Mouse (Mus musculus): ENCODE measurements at regions not wholly inside any gene's neighbourhood (a gene's known extent, or its start where the extent isn't known, plus 50 kb on each side); places are given as distances from the start of the nearest gene placed in this dataset. TPM values are rescaled to one million over a fixed set of nuclear protein-coding genes. Genes with fewer than 3 reads are reported as not detected.
"Not testable (repeated sequence)": the region's sequence is repeated elsewhere in the genome, so short reads cannot be mapped to it uniquely, and the experiment has no call there.

DNA sequence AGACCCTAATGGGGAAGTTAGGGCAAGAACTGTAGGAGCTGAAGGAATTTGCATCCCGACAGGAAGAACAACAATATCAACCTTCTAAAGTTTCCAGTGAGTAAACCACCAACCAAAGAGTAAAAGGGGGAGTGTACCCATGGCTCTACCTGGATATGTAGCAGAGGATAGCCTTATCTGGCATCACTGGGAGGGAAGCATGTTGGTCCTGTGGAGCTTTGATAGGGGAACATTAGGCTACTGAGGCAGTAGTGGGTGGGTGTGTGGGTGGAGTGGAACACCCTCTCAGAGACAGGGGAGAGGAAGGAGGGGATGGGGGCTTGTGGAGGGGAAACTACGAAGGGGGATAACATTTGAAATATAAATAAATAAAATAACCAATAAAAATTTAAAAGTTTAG lies 111.4 kb upstream of the Klhl1 start:
- Histone ChIP-seq H3K36me3 (ENCODE audit: control insufficient read depth, insufficient read depth, low read length) (no peaks in the 10 kb centered on the region), H3K27ac (replicated peaks) (no peak overlapping the region)
- ATAC-seq (ENCODE audit: low FRiP score, low TSS enrichment) = no peak

DNA sequence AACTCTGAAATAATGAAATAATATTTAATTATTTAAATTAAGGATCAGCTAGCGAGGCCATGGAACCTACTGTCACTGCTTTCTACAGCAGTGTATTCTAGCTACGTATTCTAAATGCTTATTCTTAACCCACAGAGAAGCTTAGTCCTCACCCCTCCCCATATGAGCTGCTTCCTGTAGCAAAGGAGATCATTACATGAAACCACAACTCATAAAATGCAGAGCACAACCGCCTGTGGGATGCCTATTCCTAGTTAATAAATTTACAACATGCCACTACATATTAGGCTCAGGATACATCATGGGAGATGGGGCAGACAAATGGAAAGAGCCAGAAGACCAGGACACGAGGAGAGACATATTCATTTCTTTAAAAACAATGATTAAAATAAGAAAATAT lies 87.8 kb upstream of the Klhl1 start:
- WGBS = 79% methylated on average over 4 of the region's 4 CpGs

More for the DNA sequence above, 111.4 kb upstream of the Klhl1 start:
- DNase-seq (ENCODE audit: low spot score) = no peak
- WGBS = 79% methylated on average over 2 of the region's 2 CpGs
- Histone ChIP-seq H3K4me3 (ENCODE audit: low read depth, low read length) (no peak overlapping the region), H3K4me2 (replicated peaks; ENCODE audit: low read depth) (no peak overlapping the region), H3K9ac (ENCODE audit: low read length) (no peak overlapping the region), H3K27me3 (ENCODE audit: control insufficient read depth, insufficient read depth, low read length) (no peaks in the 10 kb centered on the region), H3K9me3 (ENCODE audit: control insufficient read depth, low read length) (no peaks in the 10 kb centered on the region), H3K4me1 (replicated peaks; ENCODE audit: control insufficient read depth, insufficient read depth) (no peaks in the 10 kb centered on the region)
- TF ChIP-seq EP300 (optimal IDR thresholded peaks at IDR 0.05) = no peak
- TF ChIP-seq CTCF (IDR thresholded peaks at IDR 0.05; ENCODE audit: low read depth) = no peak

GRCm38 (mm10) chr14:96601092-96601491 lies 82.2 kb upstream of the Klhl1 start:
- not testable (repeated sequence) for DNase-seq (ENCODE audit: low spot score)

More for the DNA sequence above, 87.8 kb upstream of the Klhl1 start:
- no peak overlapping the region for H3K4me2 ChIP-seq (replicated peaks; ENCODE audit: low read depth)
- no peaks in the 10 kb centered on the region for H3K27me3 ChIP-seq (ENCODE audit: control insufficient read depth, insufficient read depth, low read length)
- H3K9me3 ChIP-seq (ENCODE audit: control insufficient read depth, low read length) = no peaks in the 10 kb centered on the region
- no peak overlapping the region for H3K9ac ChIP-seq (ENCODE audit: low read length)
- H3K4me3 ChIP-seq (ENCODE audit: low read depth, low read length) = no peak overlapping the region
- TF ChIP-seq EP300 (optimal IDR thresholded peaks at IDR 0.05) (no peak), CTCF (IDR thresholded peaks at IDR 0.05; ENCODE audit: low read depth) (no peak)
- H3K4me1 ChIP-seq (replicated peaks; ENCODE audit: control insufficient read depth, insufficient read depth) = no peaks in the 10 kb centered on the region
- H3K27ac ChIP-seq (replicated peaks) = no peak overlapping the region
- no peak for ATAC-seq (ENCODE audit: low FRiP score, low TSS enrichment)
- no peaks in the 10 kb centered on the region for H3K36me3 ChIP-seq (ENCODE audit: control insufficient read depth, insufficient read depth, low read length)
- no peak for DNase-seq (ENCODE audit: low spot score)

GRCm38 (mm10) chr14:96592051-96592450 lies 73.1 kb upstream of the Klhl1 start:
- Histone ChIP-seq H3K4me3 (ENCODE audit: low read depth, low read length) (no peak overlapping the region), H3K27me3 (ENCODE audit: control insufficient read depth, insufficient read depth, low read length) (no peaks in the 10 kb centered on the region), H3K4me2 (replicated peaks; ENCODE audit: low read depth) (no peak overlapping the region), H3K4me1 (replicated peaks; ENCODE audit: control insufficient read depth, insufficient read depth) (no peaks in the 10 kb centered on the region), H3K9ac (ENCODE audit: low read length) (no peak overlapping the region), H3K27ac (replicated peaks) (no peak overlapping the region), H3K36me3 (ENCODE audit: control insufficient read depth, insufficient read depth, low read length) (no peaks in the 10 kb centered on the region), H3K9me3 (ENCODE audit: control insufficient read depth, low read length) (no peaks in the 10 kb centered on the region)
- no peak for TF ChIP-seq CTCF (IDR thresholded peaks at IDR 0.05; ENCODE audit: low read depth)
- TF ChIP-seq EP300 (optimal IDR thresholded peaks at IDR 0.05) = no peak
- DNase-seq (ENCODE audit: low spot score) (no peak), ATAC-seq (ENCODE audit: low FRiP score, low TSS enrichment) (no peak)

More at GRCm38 (mm10) chr14:96601092-96601491, 82.2 kb upstream of the Klhl1 start:
- not testable (repeated sequence) for H3K9me3 ChIP-seq (ENCODE audit: control insufficient read depth, low read length); H3K4me2 ChIP-seq (replicated peaks; ENCODE audit: low read depth); H3K4me3 ChIP-seq (ENCODE audit: low read depth, low read length); H3K4me1 ChIP-seq (replicated peaks; ENCODE audit: control insufficient read depth, insufficient read depth); H3K27me3 ChIP-seq (ENCODE audit: control insufficient read depth, insufficient read depth, low read length); H3K27ac ChIP-seq (replicated peaks); ATAC-seq (ENCODE audit: low FRiP score, low TSS enrichment); H3K9ac ChIP-seq (ENCODE audit: low read length); H3K36me3 ChIP-seq (ENCODE audit: control insufficient read depth, insufficient read depth, low read length)
- WGBS = 36% methylated on average over 1 of the region's 1 CpGs

Small RNA genes in the stretch of these regions (microRNA-seq; reads per million reads assigned to microRNA genes)
- gene Gm27441 = not detected
